Mouse (Mus musculus) embryo, embryonic 9.5 days (tissue): ENCODE data around the gene Cd9.

ENCODE experiments used
- DNase-seq: peaks from one replicate; pipeline ENCODE4 v3.0.0-alpha.2; 2017; ENCODE audit errors: extremely low spot score

Gene Cd9

DNA sequence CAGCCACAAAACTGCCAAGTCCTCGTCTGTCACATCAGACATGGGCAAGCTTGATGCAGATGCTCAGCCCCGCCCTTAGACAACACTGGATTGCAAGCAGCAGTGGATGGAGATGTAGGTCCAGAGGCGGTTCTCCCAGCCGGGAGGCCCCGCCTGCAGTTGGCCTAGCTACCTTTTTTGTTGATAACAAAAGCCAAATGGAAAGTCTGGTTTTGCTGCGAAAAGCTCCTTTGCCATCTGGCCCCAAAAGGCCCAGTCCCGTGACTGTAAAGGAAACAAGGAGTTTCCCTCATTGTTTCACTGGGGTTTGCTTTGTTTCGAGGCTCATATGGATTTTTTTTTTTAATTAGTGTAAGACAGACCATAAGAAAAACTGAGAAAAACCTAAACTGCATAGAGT, 18.5 kb downstream of the Cd9 start:
- DNase-seq: no peak

GRCm38 (mm10) chr6:125475184-125475583, 19.4 kb downstream of the Cd9 start:
- no peak for DNase-seq

- DNase-seq: no peak
Observed at GRCm38 (mm10) chr6:125473939-125474338, 20.7 kb downstream of the Cd9 start.

GRCm38 (mm10) chr6:125473321-125473721, 21.3 kb downstream of the Cd9 start:
- no peak for DNase-seq

- DNase-seq: no peak
Observed at GRCm38 (mm10) chr6:125471921-125472320, 22.7 kb downstream of the Cd9 start.

- DNase-seq: no peak
Observed at GRCm38 (mm10) chr6:125471326-125471725, 23.3 kb downstream of the Cd9 start.

DNA sequence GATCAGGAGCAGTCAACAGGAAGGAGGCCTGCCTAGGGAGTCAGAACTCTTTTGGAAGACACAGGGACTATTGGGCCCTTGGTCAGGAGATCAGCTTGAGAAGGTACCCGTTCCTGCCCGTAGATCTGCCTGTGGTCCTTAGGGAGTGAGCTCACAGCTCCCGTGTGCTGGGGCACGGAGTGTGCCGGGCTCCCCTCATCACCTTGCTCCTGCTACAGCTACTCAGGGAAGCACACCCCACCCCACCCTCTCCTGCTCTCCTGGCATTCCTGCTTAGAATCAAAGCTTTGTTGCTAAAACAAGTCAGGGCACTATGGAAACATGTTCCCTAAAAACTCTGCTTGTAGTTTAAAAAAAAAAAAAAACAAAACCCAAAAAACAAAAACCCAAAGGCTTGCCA, 24.0 kb downstream of the Cd9 start:
- no peak for DNase-seq

DNA sequence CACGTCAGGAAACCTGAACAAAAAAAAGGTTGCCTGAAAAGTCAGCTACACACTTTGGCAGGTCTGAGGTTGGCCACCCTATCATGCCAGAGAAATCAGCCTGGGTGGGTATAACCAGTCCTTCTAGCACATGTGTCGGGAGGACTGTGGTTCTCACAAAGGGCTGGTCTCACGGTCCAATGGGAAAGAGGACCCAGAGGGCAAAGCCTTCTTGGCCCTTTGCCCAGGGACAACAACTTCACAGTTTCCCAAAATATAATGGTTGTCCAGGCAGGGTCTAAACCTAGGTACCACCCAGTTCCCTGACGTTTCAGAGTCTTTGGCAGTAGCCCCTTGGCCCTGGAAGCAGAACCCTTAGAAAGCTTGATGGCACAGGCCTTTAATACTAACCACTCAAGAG, 25.4 kb downstream of the Cd9 start:
- no peak for DNase-seq

- no peak for DNase-seq
Observed at GRCm38 (mm10) chr6:125468179-125468960, 26.2 kb downstream of the Cd9 start.

DNA sequence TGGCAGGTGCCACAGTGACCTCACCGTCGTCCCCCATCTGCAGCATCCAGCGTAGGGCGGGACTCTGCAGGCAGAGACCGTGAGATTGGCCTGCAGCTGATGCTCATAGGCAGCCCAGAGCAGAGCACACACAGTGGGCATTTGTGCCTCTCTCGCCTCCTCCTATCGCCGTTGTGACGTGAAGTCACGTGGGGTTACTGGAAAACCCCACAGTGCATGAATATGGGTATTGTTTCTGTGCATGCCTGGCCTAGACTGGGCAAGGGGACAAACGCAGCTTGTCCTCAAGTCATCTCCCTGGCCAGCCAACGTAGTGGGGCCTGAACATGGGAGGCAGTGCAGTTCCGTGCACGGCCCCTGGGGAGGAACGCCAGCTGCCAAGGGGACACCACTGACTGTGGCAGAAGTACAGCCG, 27.3 kb downstream of the Cd9 start:
- no peak for DNase-seq

GRCm38 (mm10) chr6:125462312-125462711, 32.3 kb downstream of the Cd9 start:
- no peak for DNase-seq

- DNase-seq: no peak
Observed at GRCm38 (mm10) chr6:125461788-125462187, 32.8 kb downstream of the Cd9 start.

DNA sequence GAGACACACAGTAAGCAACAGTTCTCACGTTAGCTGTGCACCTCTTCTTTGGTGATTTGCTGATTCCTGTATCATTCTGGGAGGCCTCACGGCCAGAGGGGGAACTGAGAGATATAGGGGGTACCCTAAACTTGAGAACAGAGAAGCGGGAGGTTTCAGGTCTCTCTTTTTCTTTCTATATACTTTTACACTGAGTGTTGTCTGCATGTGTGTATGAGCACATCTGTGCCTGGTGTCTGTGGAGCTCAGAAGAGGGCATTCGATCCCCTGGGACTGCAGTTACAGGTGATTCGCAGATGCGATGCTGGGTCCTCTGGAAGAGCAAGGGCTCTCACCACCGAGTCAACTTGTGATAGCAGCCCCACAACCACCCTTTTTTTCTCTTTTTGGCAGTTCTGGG, 33.3 kb downstream of the Cd9 start:
- no peak for DNase-seq

DNA sequence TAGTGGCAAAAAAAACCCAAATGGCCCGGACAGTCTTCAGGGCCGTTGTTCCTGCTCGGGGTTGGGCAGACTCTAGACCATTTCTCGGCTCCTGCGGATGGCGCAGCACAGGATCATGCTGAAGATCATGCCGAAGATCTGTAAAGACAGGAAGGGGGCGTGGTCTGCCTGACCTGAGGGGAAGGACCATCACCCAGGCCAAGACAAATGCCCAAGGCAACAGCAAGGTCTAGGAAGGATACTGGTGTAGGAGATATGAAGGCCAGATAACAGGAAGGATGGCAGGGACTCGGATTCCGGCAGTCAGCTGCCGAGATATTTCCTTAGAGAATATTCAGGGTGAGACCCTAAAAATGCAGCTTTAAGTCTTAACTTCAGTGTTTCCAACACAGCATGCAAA, 34.0 kb downstream of the Cd9 start:
- DNase-seq: no peak

GRCm38 (mm10) chr6:125459903-125460302, 34.7 kb downstream of the Cd9 start:
- no peak for DNase-seq

DNA sequence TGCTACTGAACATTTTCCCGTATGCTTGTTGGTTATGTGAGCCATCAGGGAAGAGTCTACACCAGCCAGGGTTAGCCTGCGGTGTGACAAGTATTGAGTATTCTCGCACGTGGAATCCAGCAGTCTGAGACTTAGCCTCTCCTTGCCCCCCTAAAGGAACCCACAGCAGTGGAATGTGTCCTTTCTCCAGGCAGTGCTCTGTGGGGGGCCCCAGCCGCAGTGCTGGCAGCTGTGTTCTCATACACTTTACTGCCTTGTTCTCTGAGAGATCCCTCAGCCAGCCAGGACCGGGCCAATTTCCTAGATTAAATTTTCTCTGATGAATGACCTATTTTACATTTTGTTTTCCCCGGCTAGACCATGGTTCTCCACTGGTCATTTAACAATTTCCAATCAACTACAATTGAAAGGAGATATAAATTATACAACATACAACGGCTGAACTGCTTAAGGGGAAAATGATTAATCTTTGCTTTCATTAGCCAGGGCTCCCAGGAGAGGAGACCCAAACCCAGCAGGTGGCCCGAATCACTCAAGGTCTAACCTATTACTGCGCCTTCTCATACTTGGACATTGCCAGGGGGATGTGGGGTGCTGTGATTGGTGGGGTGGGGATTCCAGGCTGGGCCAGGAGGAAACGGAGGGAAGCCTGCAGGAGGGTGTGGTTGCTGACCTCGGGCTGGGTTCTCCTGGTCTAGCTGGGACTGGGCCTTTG, 38.6 kb downstream of the Cd9 start:
- no peak for DNase-seq

DNA sequence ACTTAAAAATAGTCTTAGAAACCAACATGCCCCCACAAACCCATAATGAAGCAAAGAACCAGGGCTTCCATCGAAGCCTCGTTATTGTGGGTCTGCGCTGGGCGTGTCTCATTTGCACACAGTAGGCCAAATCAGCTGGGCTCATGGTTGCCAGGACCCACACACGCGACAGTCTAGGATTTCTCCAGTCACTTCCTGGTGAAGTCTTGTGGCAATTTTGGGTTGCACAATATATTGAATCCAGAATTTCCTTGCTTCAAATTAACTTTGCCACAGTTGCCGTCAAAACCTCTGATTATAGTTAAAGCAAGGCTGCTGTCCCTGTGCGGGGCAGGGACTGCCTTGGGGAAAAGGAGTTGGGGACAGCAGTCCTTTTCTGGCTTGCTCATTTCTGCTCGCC, 39.9 kb downstream of the Cd9 start:
- DNase-seq: no peak

DNA sequence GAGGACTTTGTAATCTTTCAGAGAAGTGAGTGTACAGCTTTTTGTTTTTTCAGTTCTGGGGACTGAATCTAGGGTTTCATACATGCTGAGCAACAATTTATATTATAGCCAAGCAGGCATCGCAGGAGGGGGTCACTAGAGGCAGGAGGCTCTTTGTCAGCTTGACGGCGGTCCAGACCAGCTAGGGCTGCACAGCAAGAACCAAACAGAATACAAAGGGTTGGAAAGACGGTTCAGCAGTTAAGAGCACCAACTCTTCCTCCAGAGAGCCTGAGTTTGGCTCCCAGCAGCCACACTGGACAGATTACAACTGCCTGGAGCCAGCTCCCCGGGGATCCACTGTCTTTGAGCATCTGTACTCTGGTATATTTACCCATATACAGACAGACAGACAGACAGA, 40.3 kb downstream of the Cd9 start:
- no peak for DNase-seq

GRCm38 (mm10) chr6:125447660-125448059, 46.9 kb downstream of the Cd9 start:
- DNase-seq: no peak

DNA sequence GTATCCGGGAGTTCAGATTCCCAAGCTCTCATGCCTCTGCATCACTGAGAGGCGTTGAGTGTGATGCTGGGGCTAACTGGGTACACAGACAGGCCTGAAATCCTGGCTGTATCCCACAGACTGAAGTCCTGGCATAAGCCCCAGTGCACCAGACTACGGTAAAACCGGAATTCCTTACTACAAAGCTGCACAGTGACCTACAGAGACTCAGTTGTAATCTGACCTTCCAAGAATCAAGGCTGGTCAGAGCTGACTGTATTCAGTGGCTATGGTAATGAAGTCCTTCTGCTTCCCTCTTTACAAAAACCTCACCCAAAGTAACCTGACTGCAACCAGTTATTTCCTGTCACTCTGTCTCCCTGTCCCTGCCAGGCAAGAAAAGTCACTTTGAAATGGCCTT, 47.4 kb downstream of the Cd9 start:
- no peak for DNase-seq

- DNase-seq: no peak
Observed at GRCm38 (mm10) chr6:125445381-125445780, 49.2 kb downstream of the Cd9 start.

DNA sequence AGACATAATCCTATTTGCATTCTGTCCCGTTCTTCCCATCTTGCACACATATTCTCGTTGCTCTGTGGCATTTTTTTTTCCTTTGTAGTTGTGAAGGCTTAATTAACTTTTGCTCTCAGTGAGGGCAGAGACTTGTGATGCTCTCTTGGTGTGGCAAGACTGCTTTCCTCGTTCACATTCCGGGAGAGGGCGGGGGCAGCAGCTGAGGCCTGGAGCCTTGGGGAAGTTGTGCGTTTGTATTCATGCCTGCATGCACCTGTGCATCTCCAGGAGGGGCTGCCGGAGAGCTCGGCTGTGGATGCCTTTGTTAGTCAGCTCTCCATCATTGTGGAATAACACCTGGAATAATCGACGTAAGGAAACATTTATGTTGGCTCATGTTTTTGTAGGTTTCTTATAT, 52.0 kb downstream of the Cd9 start:
- DNase-seq: no peak

GRCm38 (mm10) chr6:125436753-125437152, 57.8 kb downstream of the Cd9 start:
- no peak for DNase-seq
